Mouse (Mus musculus) brown adipose tissue, adult 24 weeks (tissue): ENCODE data around the gene Spata45. TPM values are rescaled to one million over a fixed set of nuclear protein-coding genes. Genes with fewer than 3 reads are reported as not detected.
"Not testable (repeated sequence)": the region's sequence is repeated elsewhere in the genome, so short reads cannot be mapped to it uniquely, and the experiment has no call there.

ENCODE experiments used
- H3K27ac ChIP-seq: fragments of 200-500 bp; replicated peaks from 2 replicates; pipeline ENCODE4 v1.5.1; 2012; ENCODE audit warnings: low read depth, mild to moderate bottlenecking, low read length
- H3K4me1 ChIP-seq: fragments of 200-500 bp; 2 replicates; pipeline ENCODE4 v1.6.1; 2012; ENCODE audit warnings: low read length, mixed read lengths; ENCODE audit not compliant: control insufficient read depth, insufficient read depth, insufficient read length
- H3K4me3 ChIP-seq: fragments of 200-500 bp; 2 replicates; pipeline ENCODE4 v1.5.1; 2012; ENCODE audit warnings: low read depth, mild to moderate bottlenecking, low read length, moderate library complexity; ENCODE audit not compliant: insufficient read depth
- polyA plus RNA-seq: library from polyadenylated mRNA; stranded (reverse); fragments of >200 nt; gene quantifications from 2 replicates; pipeline ENCODE4 v1.2.4, GENCODE M21; 2012; ENCODE audit not compliant: missing spikeins, insufficient read depth, insufficient read length

Gene Spata45
- polyA plus RNA-seq, 1 experiment: not detected

- Histone ChIP-seq H3K27ac (no peak overlapping the region), H3K4me1 (0 out of 2 replicates have a peak, but pooled peaks cover 3% of the 10 kb centered on the region), H3K4me3 (peak overlapping the region; percentile 65)
Measured at GRCm38 (mm10) chr1:191025016-191026012, 11.1 kb upstream of the Spata45 start.

GRCm38 (mm10) chr1:191026021-191026713 is 10.3 kb upstream of the Spata45 start, which contains the start of gene Flvcr1:
Gene Flvcr1, minus strand, starts transcription at chr1:191026158.
- H3K27ac ChIP-seq: no peak within 1 kb of the TSS
- 0 out of 2 replicates have a peak, but pooled peaks cover 3% of the 10 kb centered on the region for H3K4me1 ChIP-seq
- peak within 1 kb of the TSS; percentile 65 for H3K4me3 ChIP-seq

GRCm38 (mm10) chr1:191030182-191030581 is 6.3 kb upstream of the Spata45 start:
- H3K4me3 ChIP-seq: no peak overlapping the region
- 0 out of 2 replicates have a peak, but pooled peaks cover 3% of the 10 kb centered on the region for H3K4me1 ChIP-seq
- no peak overlapping the region for H3K27ac ChIP-seq

- H3K4me3 ChIP-seq, H3K4me1 ChIP-seq, H3K27ac ChIP-seq: not testable (repeated sequence)
Measured at GRCm38 (mm10) chr1:191030922-191031425, 5.5 kb upstream of the Spata45 start.

- no peak overlapping the region for H3K4me3 ChIP-seq
- no peak overlapping the region for H3K27ac ChIP-seq
- H3K4me1 ChIP-seq: no peaks in the 10 kb centered on the region
Measured at GRCm38 (mm10) chr1:191035649-191036048, 790 bp upstream of the Spata45 start.

- Histone ChIP-seq H3K4me3 (no peak overlapping the region), H3K27ac (no peak overlapping the region), H3K4me1 (no peaks in the 10 kb centered on the region)
Measured at GRCm38 (mm10) chr1:191037999-191038398, 1.6 kb downstream of the Spata45 start.

- Histone ChIP-seq H3K27ac (no peak overlapping the region), H3K4me3 (no peak overlapping the region), H3K4me1 (no peaks in the 10 kb centered on the region)
Measured at GRCm38 (mm10) chr1:191041352-191041751, 4.9 kb downstream of the Spata45 start.

GRCm38 (mm10) chr1:191042106-191042505 is 5.7 kb downstream of the Spata45 start:
- Histone ChIP-seq H3K4me1 (no peaks in the 10 kb centered on the region), H3K4me3 (no peak overlapping the region), H3K27ac (no peak overlapping the region)

- no peak overlapping the region for H3K4me3 ChIP-seq
- H3K27ac ChIP-seq: no peak overlapping the region
- H3K4me1 ChIP-seq: no peaks in the 10 kb centered on the region
Measured at GRCm38 (mm10) chr1:191042688-191043087, 6.2 kb downstream of the Spata45 start.

GRCm38 (mm10) chr1:191045264-191045663 is 8.8 kb downstream of the Spata45 start:
- H3K4me1 ChIP-seq: no peaks in the 10 kb centered on the region
- no peak overlapping the region for H3K27ac ChIP-seq
- no peak overlapping the region for H3K4me3 ChIP-seq

- Histone ChIP-seq H3K27ac (no peak overlapping the region), H3K4me1 (no peaks in the 10 kb centered on the region), H3K4me3 (no peak overlapping the region)
Measured at GRCm38 (mm10) chr1:191046231-191046824, 9.9 kb downstream of the Spata45 start.

GRCm38 (mm10) chr1:191053555-191053954 is 17.1 kb downstream of the Spata45 start:
- Histone ChIP-seq H3K4me3 (no peak overlapping the region), H3K27ac (no peak overlapping the region), H3K4me1 (no peaks in the 10 kb centered on the region)

GRCm38 (mm10) chr1:191054870-191055532 is 18.6 kb downstream of the Spata45 start:
- no peaks in the 10 kb centered on the region for H3K4me1 ChIP-seq
- H3K4me3 ChIP-seq: no peak overlapping the region
- no peak overlapping the region for H3K27ac ChIP-seq

GRCm38 (mm10) chr1:191055533-191055873 is 19.1 kb downstream of the Spata45 start:
- Histone ChIP-seq H3K27ac (no peak overlapping the region), H3K4me1 (no peaks in the 10 kb centered on the region), H3K4me3 (no peak overlapping the region)
